Mouse (Mus musculus) right cerebral cortex, adult 2 months (tissue): ENCODE measurements at regions not wholly inside any gene's neighbourhood (a gene's known extent, or its start where the extent isn't known, plus 50 kb on each side); places are given as distances from the start of the nearest gene placed in this dataset.
A peak's percentile ranks its signal among the peaks of the same experiment; 100 is the strongest.

Source experiments
- DNase-seq, 2 experiments: peaks; one replicate each; pipeline ENCODE4 v3.0.0; 2021 to 2022; ENCODE audit warnings: low spot score in 2 of 2

- DNase-seq = peak; percentile 33 to 36
These were observed 591.5 kb upstream of the A1bg start for GRCm38 (mm10) chr15:61514324-61514723.

- DNase-seq = peak; percentile 15 to 37
These were observed 586.0 kb upstream of the A1bg start for GRCm38 (mm10) chr15:61508806-61509205.

GRCm38 (mm10) chr15:61506361-61506897 lies 583.6 kb upstream of the A1bg start:
- DNase-seq = no peak

GRCm38 (mm10) chr15:61503436-61503835 lies 580.6 kb upstream of the A1bg start:
- peak in 1 of 2 experiments; percentile 37 for DNase-seq

GRCm38 (mm10) chr15:61489731-61490130 lies 566.9 kb upstream of the A1bg start:
- DNase-seq = no peak

- peak in 1 of 2 experiments; percentile 11 for DNase-seq
These were observed 559.0 kb upstream of the A1bg start for GRCm38 (mm10) chr15:61481861-61482260.

GRCm38 (mm10) chr15:61473900-61474299 lies 551.1 kb upstream of the A1bg start:
- no peak for DNase-seq

- DNase-seq = no peak
These were observed 532.2 kb upstream of the A1bg start for GRCm38 (mm10) chr15:61455042-61455441.

GRCm38 (mm10) chr15:61454350-61454671 lies 531.5 kb upstream of the A1bg start:
- no peak for DNase-seq

GRCm38 (mm10) chr15:61453656-61454349 lies 531.0 kb upstream of the A1bg start:
- DNase-seq = no peak

- no peak for DNase-seq
These were observed 527.4 kb upstream of the A1bg start for GRCm38 (mm10) chr15:61450217-61450616.

- DNase-seq = no peak
These were observed 525.7 kb upstream of the A1bg start for GRCm38 (mm10) chr15:61448482-61448881.

GRCm38 (mm10) chr15:61446053-61446840 lies 523.4 kb upstream of the A1bg start:
- DNase-seq = no peak

GRCm38 (mm10) chr15:61441734-61442398 lies 519.1 kb upstream of the A1bg start:
- DNase-seq = no peak

GRCm38 (mm10) chr15:61441012-61441411 lies 518.2 kb upstream of the A1bg start:
- no peak for DNase-seq

GRCm38 (mm10) chr15:61440284-61440683 lies 517.5 kb upstream of the A1bg start:
- no peak for DNase-seq

GRCm38 (mm10) chr15:61439623-61440170 lies 516.9 kb upstream of the A1bg start:
- DNase-seq = no peak

- no peak for DNase-seq
These were observed 506.1 kb upstream of the A1bg start for GRCm38 (mm10) chr15:61428818-61429415.

- no peak for DNase-seq
These were observed 500.2 kb upstream of the A1bg start for GRCm38 (mm10) chr15:61422989-61423388.

GRCm38 (mm10) chr15:61417506-61417905 lies 494.7 kb upstream of the A1bg start:
- no peak for DNase-seq

GRCm38 (mm10) chr15:61416841-61417240 lies 494.0 kb upstream of the A1bg start:
- no peak for DNase-seq

GRCm38 (mm10) chr15:61415626-61416025 lies 492.8 kb upstream of the A1bg start:
- no peak for DNase-seq
